Mouse (Mus musculus): Measurements from ENCODE around the gene Them7. TPM values are rescaled to one million over a fixed set of nuclear protein-coding genes. Genes with fewer than 3 reads are reported as not detected.

Them7 gene
- total RNA-seq, 2 experiments from 2014 or later = 1.4 to 1.6 TPM

DNA sequence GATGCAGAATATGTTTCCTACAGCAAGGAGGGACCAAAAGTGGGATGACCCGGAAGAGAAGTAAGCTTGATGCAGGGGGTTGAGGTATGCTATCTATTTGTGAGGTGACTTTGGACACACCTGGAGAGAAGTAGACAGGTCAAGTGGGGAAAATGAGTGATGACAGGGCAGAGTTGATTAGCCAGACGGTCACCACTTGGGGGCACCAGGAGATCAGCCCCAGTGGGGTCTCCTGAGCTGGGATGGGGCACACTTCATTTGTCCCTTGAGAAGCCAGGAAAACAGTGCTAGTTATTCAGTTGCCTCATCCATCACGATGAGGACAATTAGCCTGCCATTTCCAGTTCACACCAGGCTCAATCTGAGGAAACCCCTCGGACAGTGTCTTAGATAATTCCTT, 143.5 kb downstream of the Them7 start:
- intact Hi-C loops (cut with DNase I) = loop anchor here (5.0 kb wide), 1 partner anchor 60 kb away; no protein-coding TSS in a partner anchor
- no peak for DNase-seq

DNA sequence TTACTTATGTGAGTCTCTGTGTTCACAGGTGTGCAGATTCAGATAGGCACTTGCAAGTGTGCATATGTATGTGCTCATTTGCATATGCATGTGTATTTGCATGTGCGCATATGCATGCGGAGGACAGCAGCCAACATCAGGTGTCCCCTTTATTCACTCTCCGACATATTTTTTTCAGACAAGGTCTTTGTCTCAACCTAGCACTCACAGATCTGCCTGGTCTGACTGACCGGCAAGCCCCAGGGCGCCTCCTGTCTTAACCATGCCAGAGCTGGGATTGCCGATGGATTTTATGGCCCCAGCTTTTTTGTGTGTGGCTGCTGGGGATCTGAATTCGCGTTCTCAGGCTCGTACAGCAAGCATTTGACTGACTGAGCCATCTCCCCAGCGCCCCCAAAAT, 146.1 kb downstream of the Them7 start:
- intact Hi-C loops (cut with DNase I) = no loop called here
- no peak for DNase-seq

DNA sequence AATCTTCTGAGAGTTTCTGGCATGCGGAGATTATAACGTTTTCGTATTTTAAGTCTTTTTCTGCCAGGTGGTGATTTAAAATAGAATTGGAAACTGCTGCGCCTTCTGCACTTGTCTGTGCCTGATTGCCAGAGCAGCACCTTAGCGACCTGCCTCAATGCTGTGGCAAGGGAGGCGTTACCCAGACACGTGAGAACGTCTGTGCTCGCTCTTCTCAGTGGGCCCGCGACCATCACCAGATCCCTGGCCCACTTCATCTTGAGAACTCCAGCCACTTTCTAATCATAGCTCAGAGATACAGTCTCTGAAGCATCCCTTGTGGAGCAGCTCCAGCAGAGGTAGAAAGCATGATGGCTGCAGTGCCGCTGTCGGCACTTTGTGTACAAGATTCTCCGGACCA, 146.6 kb downstream of the Them7 start:
- intact Hi-C loops (cut with DNase I) = no loop called here
- DNase-seq = no peak

DNA sequence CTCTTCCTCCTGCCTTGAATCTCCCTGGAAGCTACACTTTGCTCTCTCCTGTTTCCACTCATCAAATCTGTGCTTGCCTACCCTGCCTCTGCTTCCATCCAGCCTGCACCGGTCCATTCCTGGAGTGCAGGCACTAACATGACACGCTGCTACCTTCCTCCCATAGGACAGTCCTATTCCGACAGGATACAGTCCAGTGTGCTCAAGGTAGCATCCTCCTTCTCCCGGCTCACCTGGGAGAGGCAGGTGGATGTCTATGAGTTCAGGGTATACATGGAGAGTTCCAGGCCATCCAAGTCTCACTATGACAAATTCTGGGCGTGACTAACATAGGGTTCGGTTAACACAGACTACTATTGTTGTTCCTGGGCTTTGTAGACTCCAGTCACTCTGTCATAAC, 148.0 kb downstream of the Them7 start:
- DNase-seq = no peak

DNA sequence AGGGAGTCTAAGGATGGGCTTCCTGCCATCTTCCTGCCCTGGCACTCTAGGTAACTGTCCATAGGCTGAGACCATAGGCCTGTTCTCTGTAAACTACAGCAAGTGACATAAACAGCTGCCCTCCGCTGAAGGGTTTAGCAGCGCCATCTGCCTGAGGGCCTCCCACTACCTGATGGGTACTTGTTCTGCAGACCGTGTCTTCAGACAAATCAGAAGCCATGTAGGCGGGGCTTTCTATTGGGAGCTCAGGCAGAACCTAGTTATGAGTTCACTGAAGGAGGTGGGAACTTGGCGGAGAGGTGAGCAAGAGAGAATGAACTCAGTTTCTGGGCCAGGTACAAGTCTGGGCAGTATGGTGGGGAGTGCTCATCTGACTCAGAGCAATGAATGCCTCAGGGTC, 148.6 kb downstream of the Them7 start:
- intact Hi-C loops (cut with DNase I) = no loop called here
- DNase-seq = no peak

More for the DNA sequence above, 148.0 kb downstream of the Them7 start:
- intact Hi-C loops (cut with DNase I) = no loop called here

DNA sequence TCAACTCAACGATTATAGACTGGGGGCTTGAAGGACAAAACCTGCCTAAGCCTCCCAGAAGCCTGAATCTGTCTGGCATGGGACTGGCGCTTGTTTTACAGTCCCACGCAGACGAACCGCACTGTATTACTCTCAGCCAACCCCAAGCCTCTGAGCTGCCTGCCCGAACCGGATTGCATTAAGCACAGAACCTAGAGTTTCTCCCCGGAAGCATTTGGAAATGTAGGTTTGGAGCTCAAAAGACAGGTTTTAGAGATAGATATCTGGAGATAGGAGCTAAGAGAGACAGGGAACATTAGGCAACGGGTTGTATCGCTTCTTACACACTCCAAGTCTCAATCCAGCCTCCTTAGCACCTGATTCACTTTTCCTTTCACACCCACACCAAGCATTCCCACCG, 149.5 kb downstream of the Them7 start:
- no peak for DNase-seq
- intact Hi-C loops (cut with DNase I) = no loop called here

DNA sequence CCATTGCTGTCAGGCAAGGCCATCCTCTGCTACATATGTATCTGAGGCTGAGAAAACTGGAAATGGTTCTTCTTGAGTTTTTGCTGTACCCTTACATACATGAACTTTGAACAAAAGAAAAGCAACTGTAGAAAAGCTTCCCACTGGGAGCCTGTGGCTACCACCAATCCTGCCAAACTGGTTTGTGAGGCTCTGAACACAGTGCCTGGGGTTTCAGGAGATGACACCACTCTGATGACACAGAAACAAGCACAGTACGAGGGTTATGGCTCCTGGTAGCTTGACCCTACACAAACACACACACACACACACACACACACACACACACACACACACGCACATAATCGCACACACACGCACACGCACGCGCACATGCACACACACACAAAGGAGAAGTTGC, 151.1 kb downstream of the Them7 start:
- no peak for DNase-seq
- intact Hi-C loops (cut with DNase I) = no loop called here

DNA sequence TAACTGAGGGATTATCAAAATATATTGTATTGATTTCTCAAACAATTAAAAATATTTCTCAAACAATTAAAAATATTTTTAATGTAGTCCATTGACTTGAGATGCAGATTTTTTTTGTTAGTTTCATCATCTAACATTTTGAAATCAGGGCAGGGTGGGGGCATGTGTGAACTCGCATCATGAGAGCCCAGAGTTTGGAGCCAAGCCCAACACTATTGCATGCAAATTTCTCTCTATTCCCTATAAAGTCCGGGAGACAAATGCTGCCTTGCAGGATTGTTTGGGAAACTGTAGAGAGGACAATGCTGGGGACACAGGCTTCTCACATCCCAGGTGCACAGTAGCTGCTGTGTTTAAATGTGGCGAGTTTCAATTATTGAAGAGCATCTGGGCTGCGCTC, 151.6 kb downstream of the Them7 start:
- intact Hi-C loops (cut with DNase I) = no loop called here
- no peak for DNase-seq

DNA sequence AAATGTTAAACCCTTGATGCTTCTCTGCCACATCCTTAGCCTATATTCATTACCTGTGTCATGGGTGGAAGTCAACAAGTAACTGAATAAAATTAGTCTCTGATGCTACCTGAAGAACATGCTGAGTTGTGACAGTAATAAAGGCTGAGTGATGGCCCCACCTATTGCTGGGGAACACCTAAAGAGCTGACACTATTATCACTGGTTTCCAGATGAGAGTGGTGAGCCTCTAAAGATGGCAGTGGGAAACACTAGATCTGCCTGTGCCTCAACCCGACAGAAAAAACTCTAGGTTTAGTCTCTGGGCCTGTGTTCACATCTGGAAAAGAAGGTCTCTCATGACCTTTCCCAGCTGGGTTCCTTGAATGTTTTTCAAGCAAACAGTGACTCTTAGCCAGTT, 155.6 kb downstream of the Them7 start:
- intact Hi-C loops (cut with DNase I) = no loop called here
- no peak for DNase-seq

DNA sequence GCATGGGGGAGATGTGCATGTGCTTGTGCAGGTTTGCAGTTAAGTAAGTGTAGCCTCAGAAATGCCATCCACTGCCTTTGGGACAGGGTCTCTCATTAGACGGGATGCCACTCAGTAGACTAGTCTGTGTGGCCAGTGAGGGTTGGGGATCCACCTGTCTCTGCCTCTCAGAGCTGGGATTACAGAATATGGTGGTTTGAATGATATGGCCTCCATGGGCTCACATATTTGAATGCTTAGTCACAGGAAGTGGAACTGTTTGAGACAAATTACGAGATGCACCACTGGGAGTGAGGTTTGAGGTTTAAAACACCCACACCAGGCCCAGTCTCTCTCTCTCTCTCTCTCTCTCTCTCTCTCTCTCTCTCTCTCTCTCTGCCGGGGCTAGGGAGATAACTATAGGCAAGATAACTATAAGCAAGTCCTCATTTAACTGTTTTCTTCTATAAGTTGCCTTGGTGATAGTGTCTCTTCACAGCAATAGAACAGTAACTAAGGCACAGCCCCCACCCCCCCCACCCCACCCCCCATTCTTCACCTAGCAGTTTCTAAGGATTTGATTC, 156.7 kb downstream of the Them7 start:
- DNase-seq = no peak
- intact Hi-C loops (cut with DNase I) = no loop called here

DNA sequence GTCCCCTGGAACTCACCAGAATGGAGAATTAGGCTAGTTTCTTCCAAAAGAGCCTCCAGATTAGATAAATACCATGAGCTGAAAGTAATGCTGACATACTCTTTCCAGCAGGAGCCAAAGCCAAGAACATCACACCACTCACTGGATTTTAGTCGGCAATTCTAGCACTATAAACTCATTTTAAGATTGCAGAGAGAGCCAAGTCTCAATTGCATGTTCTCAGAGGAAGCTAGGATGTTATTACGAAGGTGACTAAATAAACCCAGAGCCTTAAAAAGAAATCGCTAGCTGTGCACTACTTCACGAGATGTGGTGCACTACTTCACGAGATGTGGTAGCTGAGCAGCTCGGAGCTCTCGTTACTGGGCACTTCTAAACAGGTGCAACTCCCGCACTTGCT, 158.9 kb downstream of the Them7 start:
- no peak for DNase-seq
- intact Hi-C loops (cut with DNase I) = no loop called here

DNA sequence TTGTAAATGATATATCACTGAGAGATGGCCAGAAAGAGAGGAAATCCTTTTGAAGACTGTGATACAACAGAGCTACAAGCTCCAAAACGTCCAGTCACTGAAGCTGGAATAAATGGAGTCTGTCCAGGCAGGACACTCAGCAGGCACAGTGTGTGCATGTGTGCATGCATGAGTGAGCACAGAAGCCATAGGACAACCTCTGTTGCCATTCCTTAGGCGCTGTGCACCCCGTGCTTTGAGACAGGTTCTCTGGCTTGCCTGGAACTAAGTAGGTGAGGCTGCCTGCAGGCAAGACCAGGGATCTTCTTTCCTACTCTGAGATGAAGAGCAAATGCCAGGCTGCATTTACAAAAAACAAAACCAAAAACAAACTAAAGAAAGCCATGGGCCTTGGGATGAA, 160.9 kb downstream of the Them7 start:
- intact Hi-C loops (cut with DNase I) = no loop called here
- DNase-seq = no peak

DNA sequence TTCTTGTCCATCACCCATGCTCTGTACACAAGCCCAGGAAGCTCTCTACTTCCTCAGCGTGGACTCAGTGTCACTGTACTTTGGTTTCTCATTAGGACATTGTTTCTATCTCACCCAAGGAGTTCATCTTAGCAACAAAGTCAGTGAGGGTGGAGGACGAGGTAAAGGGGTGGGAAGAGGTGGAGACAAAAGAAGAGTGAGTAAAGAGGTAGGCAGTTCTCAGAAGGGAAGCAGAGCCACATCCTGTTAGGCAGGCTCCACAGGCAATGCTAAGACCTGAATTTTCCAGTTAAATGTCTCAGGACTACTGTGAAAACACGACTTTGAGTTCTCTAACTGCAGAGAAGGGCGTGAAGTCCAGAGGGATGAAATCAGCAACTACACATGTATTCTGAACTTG, 162.3 kb downstream of the Them7 start:
- DNase-seq = no peak

DNA sequence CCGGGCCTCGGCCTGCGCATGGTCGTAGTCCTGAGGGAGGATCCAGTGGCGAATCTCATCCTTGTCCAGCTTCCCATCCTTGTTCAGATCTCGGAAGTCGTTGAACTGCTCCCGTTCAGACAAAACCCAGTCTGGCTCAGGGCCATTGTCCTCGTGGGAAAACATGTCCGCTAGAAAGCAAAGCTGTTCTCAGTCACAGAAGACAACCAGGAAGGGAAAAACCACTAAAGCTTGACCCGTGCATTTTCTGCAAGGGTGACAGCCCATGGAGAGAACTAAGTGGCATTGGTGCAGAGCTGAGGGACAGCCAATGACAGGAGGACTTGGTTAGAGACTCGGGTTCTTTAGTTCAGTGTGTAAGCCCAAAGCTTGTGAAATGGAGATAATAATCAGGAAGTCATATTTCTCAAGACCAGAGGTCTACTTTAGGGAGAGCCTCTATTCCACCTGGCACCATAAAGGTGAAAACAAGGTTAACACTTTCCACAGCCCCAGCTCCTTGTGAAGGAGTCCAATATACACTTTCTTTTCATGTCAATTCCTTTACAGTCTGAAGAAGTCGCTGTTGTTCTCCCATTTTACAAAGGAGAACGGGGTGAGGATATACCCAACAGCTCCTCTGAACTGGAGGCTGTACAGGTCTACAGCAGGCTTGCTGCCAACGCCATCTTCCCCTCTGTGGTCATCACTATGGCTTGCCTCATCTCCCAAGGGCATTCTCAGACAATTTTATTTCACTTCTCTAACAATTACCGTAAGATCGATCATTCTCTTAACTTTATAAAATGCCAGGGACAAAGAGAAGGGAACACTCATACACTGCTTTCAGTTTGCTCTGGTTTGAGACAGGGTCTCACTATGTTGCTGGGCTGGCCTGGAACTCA, 165.1 kb downstream of the Them7 start:
- DNase-seq = peak; percentile 9 to 31
- intact Hi-C loops (cut with DNase I) = no loop called here

More for the DNA sequence above, 162.3 kb downstream of the Them7 start:
- intact Hi-C loops (cut with DNase I) = no loop called here

DNA sequence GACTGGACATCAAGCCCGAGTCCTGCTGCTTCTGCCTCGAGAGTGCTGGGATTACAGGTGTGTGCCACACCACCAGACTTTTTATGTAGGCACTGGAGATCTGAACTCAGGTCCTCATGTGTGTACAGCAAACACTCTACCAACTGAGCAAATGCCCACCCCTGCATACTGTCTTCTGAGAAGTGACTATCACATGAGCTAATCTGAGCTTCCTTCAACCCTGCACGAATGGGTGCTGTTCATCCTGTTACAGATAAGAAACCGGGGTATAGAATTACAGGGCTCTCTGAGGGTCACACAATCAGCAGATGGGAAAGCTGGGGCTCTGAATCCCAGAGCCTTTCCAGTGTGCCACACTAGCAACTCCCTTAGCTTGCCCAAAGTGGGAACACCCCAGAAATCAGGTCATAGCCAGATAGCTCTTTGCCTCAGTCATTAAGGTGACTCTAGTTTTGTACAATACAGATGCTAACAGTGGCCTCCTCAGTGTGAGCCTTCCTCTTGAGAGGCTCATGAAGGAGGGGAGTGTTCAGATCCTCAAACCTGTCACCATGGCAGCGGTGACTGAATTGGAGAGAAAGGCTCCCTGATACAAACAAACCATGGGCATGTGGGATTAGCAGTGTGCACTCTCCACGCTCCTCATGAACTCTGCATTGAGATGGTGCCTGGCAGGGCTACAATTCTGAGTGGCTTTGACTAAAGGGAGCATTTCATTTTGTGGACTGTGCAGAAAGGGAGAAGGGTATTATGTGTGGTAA, 166.7 kb downstream of the Them7 start:
- intact Hi-C loops (cut with DNase I) = no loop called here
- no peak for DNase-seq

DNA sequence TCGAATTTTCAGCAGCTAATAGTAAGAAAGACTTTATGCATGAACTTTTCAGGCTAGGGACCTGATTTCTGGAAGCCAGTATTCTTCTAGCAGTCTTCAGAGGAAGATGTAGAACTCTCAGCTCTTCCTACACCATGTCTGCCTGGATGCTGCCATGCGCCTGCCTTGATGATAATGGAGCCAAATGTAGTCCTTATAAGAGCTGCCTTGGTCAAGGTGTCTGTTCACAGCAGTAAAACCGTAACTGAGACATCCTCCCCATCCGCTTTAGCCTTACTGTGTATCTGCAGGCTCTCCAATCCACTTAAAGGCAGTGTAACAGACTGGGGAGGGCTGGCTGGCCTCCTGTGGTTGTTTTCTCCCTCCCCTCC, 167.3 kb downstream of the Them7 start:
- no peak for DNase-seq
- intact Hi-C loops (cut with DNase I) = no loop called here

DNA sequence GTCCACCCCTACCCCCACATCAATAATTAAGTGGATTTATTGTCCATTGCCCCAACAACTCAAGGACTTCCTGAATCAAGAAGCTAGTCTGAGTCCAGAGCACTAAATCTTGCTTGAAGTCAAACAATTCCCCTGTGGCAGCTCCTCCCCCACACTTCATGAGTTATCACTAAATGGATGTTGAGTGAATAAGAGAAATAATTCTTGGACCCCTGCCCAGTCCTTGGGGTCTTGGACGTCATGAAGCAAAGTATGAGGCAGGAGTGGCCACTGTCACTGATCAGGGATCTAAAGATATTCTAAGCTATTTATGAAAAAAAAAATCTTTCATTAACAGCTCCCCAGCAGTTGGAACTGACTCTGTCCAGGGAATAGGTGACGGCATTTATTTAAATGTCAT, 168.4 kb downstream of the Them7 start:
- no peak for DNase-seq
- intact Hi-C loops (cut with DNase I) = no loop called here

DNA sequence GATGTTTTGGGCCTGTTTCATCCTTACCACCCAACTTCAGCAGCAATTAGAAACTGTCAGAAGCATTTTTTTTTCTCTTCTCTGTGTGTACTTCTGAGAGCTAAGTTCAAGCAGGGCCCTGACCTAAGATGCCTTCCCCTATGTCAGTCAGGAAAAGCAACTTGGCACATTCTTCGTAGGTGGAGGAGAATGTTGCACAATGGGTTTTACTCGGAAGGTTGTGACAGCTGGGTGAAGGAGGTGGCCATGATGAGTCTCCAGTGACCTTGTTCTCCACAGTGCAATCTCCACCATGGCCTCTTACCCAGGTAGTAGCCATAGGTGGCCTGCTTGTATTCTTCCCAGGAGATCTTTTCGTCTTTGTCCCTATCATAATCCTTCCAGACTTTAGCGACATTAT, 170.3 kb downstream of the Them7 start:
- intact Hi-C loops (cut with DNase I) = no loop called here
- DNase-seq = no peak

DNA sequence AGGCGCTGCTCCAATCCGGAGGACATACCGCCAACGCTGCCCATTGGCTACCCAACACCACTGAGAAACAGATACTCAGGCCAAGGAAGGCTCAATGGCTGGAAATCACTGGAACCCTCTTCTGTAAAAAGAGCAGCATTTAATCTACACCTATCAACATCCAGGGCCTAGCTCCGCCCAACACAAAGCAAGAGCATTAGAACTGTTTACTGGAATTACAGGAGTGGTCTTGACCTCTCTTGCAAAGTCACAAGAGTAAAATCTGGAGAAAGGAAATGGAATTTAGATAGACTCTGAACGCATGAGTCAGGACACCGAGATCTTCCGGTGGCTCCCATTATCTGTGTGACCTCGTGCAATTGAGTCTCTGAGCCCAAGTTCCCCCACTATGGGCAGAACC, 171.9 kb downstream of the Them7 start:
- intact Hi-C loops (cut with DNase I) = no loop called here
- no peak for DNase-seq

DNA sequence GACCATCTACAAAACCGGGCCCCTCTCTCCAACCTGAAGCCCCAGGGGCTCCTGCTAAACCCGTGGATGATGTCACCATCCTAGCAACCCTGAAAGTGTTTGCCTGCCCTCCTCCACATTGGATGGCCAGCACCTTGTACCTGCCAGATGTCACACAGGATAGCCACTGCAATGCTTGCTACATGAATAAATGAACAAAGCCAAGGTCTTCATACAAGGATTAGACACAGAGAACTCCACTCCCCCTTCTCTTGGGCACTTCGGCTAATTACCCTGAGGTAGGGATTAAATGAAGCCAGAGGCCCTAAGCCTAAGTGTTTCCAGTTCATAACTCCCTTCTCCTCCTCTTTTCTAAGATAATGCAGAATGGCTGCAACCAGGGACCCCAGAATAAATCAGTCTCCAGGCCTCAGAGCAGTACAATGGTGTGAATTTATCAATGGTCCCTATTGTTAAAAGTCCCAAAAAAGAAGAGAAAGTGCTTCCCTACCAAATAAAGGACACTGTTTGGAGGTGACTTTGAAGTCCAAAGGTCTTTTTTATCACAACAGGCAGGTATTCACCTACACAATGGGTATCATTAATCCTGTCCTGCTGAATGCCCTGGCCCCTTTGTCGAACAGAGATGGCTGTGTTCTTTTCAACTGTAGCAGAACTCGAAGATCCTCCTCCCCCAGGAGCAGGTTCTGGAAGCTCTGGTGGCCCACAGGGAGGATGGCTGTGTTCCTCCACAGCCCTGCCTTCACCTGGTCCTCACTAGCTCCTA, 173.5 kb downstream of the Them7 start:
- intact Hi-C loops (cut with DNase I) = no loop called here
- DNase-seq = no peak

DNA sequence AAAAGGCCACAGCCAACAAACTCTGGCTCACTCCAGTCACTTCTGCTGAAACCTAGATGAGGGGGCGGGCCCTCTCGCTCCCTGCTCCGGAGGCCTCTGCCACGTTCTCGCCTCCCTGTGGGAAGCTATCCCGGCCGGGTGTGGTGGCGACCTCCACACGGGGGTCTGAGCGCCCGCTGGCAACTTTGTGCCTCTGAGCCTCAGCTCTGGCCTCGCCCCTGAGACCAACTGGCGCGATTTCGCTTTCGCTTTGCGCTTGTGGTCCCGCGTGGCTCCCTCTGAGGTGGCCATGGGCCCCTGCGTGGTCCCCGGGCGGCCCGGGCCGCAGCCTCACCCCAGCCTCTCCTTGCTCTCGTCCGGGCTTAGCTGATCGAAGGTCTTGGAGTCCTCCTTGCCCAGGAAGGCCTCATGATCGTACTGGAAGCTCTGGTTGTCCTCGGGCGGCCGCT, 174.5 kb downstream of the Them7 start:
- intact Hi-C loops (cut with DNase I) = no loop called here
- peak; percentile 55 to 64 for DNase-seq

All from heart, postnatal 14 days (tissue).